ENCODE assay signal across 14 mouse cellular contexts in genomic region chr2:118706436-118706835, GRCm38 (mm10). TPM values are rescaled to one million over a fixed set of nuclear protein-coding genes. Genes with fewer than 3 reads are reported as not detected.
A peak's percentile ranks its signal among the peaks of the same experiment; 100 is the strongest.
DNase-seq lines count a peak whose midpoint lies in the region; ATAC-seq and TF ChIP-seq lines count a peak whose summit lies in the region.
"Had no signal": no experiment of that assay in that cellular context is flagged by ENCODE, and none has a peak within 500 bp of the region (broad histone marks: within the 10 kb centered on the region; RNA-seq: fewer than 3 reads in every experiment).

No protein-coding gene starts in this region.

- no peaks in the 10 kb centered on the region for H3K9me3 ChIP-seq in forebrain, embryonic 14.5 days (replicated peaks; ENCODE audit: control insufficient read depth, low read length)
- H3K9me3 ChIP-seq in forebrain, embryonic 12.5 days: no peaks in the 10 kb centered on the region
- no peaks in the 10 kb centered on the region for H3K9me3 ChIP-seq in heart, postnatal 0 days (replicated peaks; ENCODE audit: control insufficient read depth, low read length)
- H3K9me3 ChIP-seq: neural tube, embryonic 15.5 days had no signal

- 6% methylated on average over 6 of the region's 6 CpGs for WGBS in forebrain, embryonic 14.5 days
- 3% methylated on average over 6 of the region's 6 CpGs for WGBS in forebrain, embryonic 12.5 days
- 19% methylated on average over 6 of the region's 6 CpGs for WGBS in heart, postnatal 0 days

- H3K4me3 ChIP-seq in forebrain, embryonic 14.5 days (ENCODE audit: low read depth, low read length): no peak overlapping the region
- no peak overlapping the region for H3K4me3 ChIP-seq in forebrain, embryonic 12.5 days (replicated peaks)
- no peak overlapping the region for H3K4me3 ChIP-seq in heart, postnatal 0 days (ENCODE audit: low read depth, low read length)
- H3K4me3 ChIP-seq: neural tube, embryonic 15.5 days had no signal

- no peak for ATAC-seq in forebrain, embryonic 14.5 days
- no peak for ATAC-seq in forebrain, embryonic 12.5 days (ENCODE audit: low FRiP score)
- peak; percentile 18; the same call in 1 of the 2 replicates for ATAC-seq in heart, postnatal 0 days (ENCODE audit: insufficient read depth, low read depth)

- H3K27ac ChIP-seq in forebrain, embryonic 14.5 days (ENCODE audit: low read depth, low read length): peak overlapping the region; percentile 9; the same call in 1 of the 2 replicates
- no peak overlapping the region for H3K27ac ChIP-seq in forebrain, embryonic 12.5 days
- peak overlapping the region; percentile 46; the same call in 1 of the 2 replicates for H3K27ac ChIP-seq in heart, postnatal 0 days (ENCODE audit: low read depth)
- H3K27ac ChIP-seq: neural tube, embryonic 15.5 days had no signal

- peaks cover 84% of the 10 kb centered on the region for H3K27me3 ChIP-seq in forebrain, embryonic 14.5 days (replicated peaks; ENCODE audit: control insufficient read depth, insufficient read depth, low read length)
- H3K27me3 ChIP-seq in forebrain, embryonic 12.5 days: peaks cover 100% of the 10 kb centered on the region
- peaks cover 50% of the 10 kb centered on the region for H3K27me3 ChIP-seq in heart, postnatal 0 days (ENCODE audit: control insufficient read depth, insufficient read depth, low read length)

- H3K4me1 ChIP-seq in forebrain, embryonic 14.5 days (ENCODE audit: control insufficient read depth, insufficient read depth, low read length): peaks cover 21% of the 10 kb centered on the region
- H3K4me1 ChIP-seq in forebrain, embryonic 12.5 days: peaks cover 46% of the 10 kb centered on the region
- peaks cover 48% of the 10 kb centered on the region for H3K4me1 ChIP-seq in heart, postnatal 0 days (ENCODE audit: control insufficient read depth, insufficient read depth)

- 0 out of 2 replicates have a peak, but pooled peaks have one; percentile 4 for TF ChIP-seq CTCF in heart, postnatal 0 days (IDR thresholded peaks at IDR 0.05; ENCODE audit: low read depth)

- no peak overlapping the region for H3K4me2 ChIP-seq in forebrain, embryonic 14.5 days (ENCODE audit: low read length)
- H3K4me2 ChIP-seq in forebrain, embryonic 12.5 days: no peak overlapping the region
- H3K4me2 ChIP-seq in heart, postnatal 0 days (ENCODE audit: low read depth, low read length): no peak overlapping the region
- H3K4me2 ChIP-seq: liver, embryonic 11.5 days; neural tube, embryonic 15.5 days had no signal

- no peak overlapping the region for H3K9ac ChIP-seq in forebrain, embryonic 14.5 days (ENCODE audit: low read length)
- H3K9ac ChIP-seq in forebrain, embryonic 12.5 days: no peak overlapping the region
- H3K9ac ChIP-seq in heart, postnatal 0 days (replicated peaks; ENCODE audit: low read depth, low read length): no peak overlapping the region
- H3K9ac ChIP-seq: neural tube, embryonic 15.5 days had no signal

- DNase-seq in forebrain, embryonic 14.5 days (ENCODE audit: low spot score): no peak
- peak; percentile 74 for DNase-seq in heart, postnatal 0 days (ENCODE audit: low spot score)
- DNase-seq in heart, adult 18-20 months: no peak
- peak; percentile 36 for DNase-seq in right cerebral cortex, postnatal 14 days
- DNase-seq in right cerebral cortex, postnatal 4 days: no peak
- peak; percentile 65 for DNase-seq in telencephalon, adult 2 months (ENCODE audit: low read depth, low spot score)
- no peak for DNase-seq in adrenal gland, adult 8-10 months
- DNase-seq: cerebellum, adult 9-11 months; kidney, postnatal 14 days; layer of hippocampus, postnatal 36 days had no signal

- no peaks in the 10 kb centered on the region for H3K36me3 ChIP-seq in forebrain, embryonic 14.5 days (ENCODE audit: control insufficient read depth, insufficient read depth, low read length)
- H3K36me3 ChIP-seq in forebrain, embryonic 12.5 days (replicated peaks): no peaks in the 10 kb centered on the region
- no peaks in the 10 kb centered on the region for H3K36me3 ChIP-seq in heart, postnatal 0 days (replicated peaks; ENCODE audit: control insufficient read depth, insufficient read depth, low read length)
- H3K36me3 ChIP-seq: neural tube, embryonic 15.5 days had no signal

- TF ChIP-seq EP300 in heart, postnatal 0 days (IDR thresholded peaks at IDR 0.05; ENCODE audit: low read depth): no peak

RNA-seq across cellular contexts. Expression of gene Ankrd63, which starts 2.7 kb away (rescaled TPM):
- polyA plus RNA-seq in forebrain, embryonic 14.5 days (2014; fragmentation: Nextera tagmentation; extraction: Ambion mirVana): 0.28 and 0.41 TPM in 2 replicates
- polyA plus RNA-seq in forebrain, embryonic 12.5 days (2016; fragmentation: Nextera tagmentation; extraction: Ambion mirVana): 0.04 and 0.08 TPM in 2 replicates
- 7.6 and 14.3 TPM in 2 replicates for total RNA-seq in heart, postnatal 0 days (2014; rRNA removed; ENCODE audit: low replicate concordance)
- 1.6 and 2.0 TPM in 2 replicates for polyA plus RNA-seq in heart, postnatal 0 days (2015; fragmentation: Nextera tagmentation; extraction: Ambion mirVana)
- 1 to 10 TPM; 1.1 to 1.3 TPM for total RNA-seq in heart, adult 18-20 months (2021)
- under 1 TPM; 0.11 to 0.84 (median 0.36) TPM for total RNA-seq in adrenal gland, adult 8-10 months (2022)
- polyA plus RNA-seq: liver, embryonic 11.5 days; midbrain, postnatal 0 days; neural tube, embryonic 15.5 days had no signal

RNA-seq across cellular contexts. Expression of gene Plcb2, which starts 21.8 kb away (rescaled TPM):
- 0.48 and 0.57 TPM in 2 replicates for polyA plus RNA-seq in forebrain, embryonic 14.5 days (2014; fragmentation: Nextera tagmentation; extraction: Ambion mirVana)
- 0.19 and 0.36 TPM in 2 replicates for polyA plus RNA-seq in forebrain, embryonic 12.5 days (2016; fragmentation: Nextera tagmentation; extraction: Ambion mirVana)
- total RNA-seq in heart, postnatal 0 days (2014; rRNA removed; ENCODE audit: low replicate concordance): 1.6 and 7.6 TPM in 2 replicates
- 2.0 and 2.6 TPM in 2 replicates for polyA plus RNA-seq in heart, postnatal 0 days (2015; fragmentation: Nextera tagmentation; extraction: Ambion mirVana)
- total RNA-seq in heart, adult 18-20 months (2021): 1 to 10 TPM; 1.4 to 2.6 TPM
- 1 to 10 TPM; 2.0 to 4.1 (median 3.0) TPM for total RNA-seq in adrenal gland, adult 8-10 months (2022)

RNA-seq across cellular contexts. Expression of gene Inafm2, which starts 39.1 kb away (rescaled TPM):
- 32.1 and 33.7 TPM in 2 replicates for polyA plus RNA-seq in forebrain, embryonic 14.5 days (2014; fragmentation: Nextera tagmentation; extraction: Ambion mirVana)
- polyA plus RNA-seq in forebrain, embryonic 12.5 days (2016; fragmentation: Nextera tagmentation; extraction: Ambion mirVana): 22.3 and 24.4 TPM in 2 replicates
- total RNA-seq in heart, postnatal 0 days (2014; rRNA removed; ENCODE audit: low replicate concordance): 39.4 and 44.2 TPM in 2 replicates
- polyA plus RNA-seq in heart, postnatal 0 days (2015; fragmentation: Nextera tagmentation; extraction: Ambion mirVana): 39.9 and 48.4 TPM in 2 replicates
- total RNA-seq in heart, adult 18-20 months (2021): 10 to 100 TPM; 31.3 to 35.1 TPM
- total RNA-seq in adrenal gland, adult 8-10 months (2022): 10 to 100 TPM; 36.3 to 48.6 (median 39.9) TPM

RNA-seq across cellular contexts. Expression of gene Pak6, which starts 43.3 kb away (rescaled TPM):
- polyA plus RNA-seq in forebrain, embryonic 14.5 days (2014; fragmentation: Nextera tagmentation; extraction: Ambion mirVana): 14.0 and 18.7 TPM in 2 replicates
- 4.4 and 6.5 TPM in 2 replicates for polyA plus RNA-seq in forebrain, embryonic 12.5 days (2016; fragmentation: Nextera tagmentation; extraction: Ambion mirVana)
- 16.8 and 17.0 TPM in 2 replicates for total RNA-seq in heart, postnatal 0 days (2014; rRNA removed; ENCODE audit: low replicate concordance)
- polyA plus RNA-seq in heart, postnatal 0 days (2015; fragmentation: Nextera tagmentation; extraction: Ambion mirVana): 7.9 and 9.0 TPM in 2 replicates
- 1 to 10 TPM; 9.0 to 9.3 TPM for total RNA-seq in heart, adult 18-20 months (2021)
- 10 to 100 TPM; 27.0 to 35.6 (median 28.7) TPM for total RNA-seq in adrenal gland, adult 8-10 months (2022)

RNA-seq across cellular contexts. Expression of gene Ccdc9b, which starts 56.0 kb away (rescaled TPM):
- polyA plus RNA-seq in forebrain, embryonic 14.5 days (2014; fragmentation: Nextera tagmentation; extraction: Ambion mirVana): 1.0 and 1.2 TPM in 2 replicates
- 2.8 TPM in 2 replicates for polyA plus RNA-seq in forebrain, embryonic 12.5 days (2016; fragmentation: Nextera tagmentation; extraction: Ambion mirVana)
- total RNA-seq in heart, postnatal 0 days (2014; rRNA removed; ENCODE audit: low replicate concordance): 5.7 and 6.8 TPM in 2 replicates
- 3.3 and 3.4 TPM in 2 replicates for polyA plus RNA-seq in heart, postnatal 0 days (2015; fragmentation: Nextera tagmentation; extraction: Ambion mirVana)
- total RNA-seq in heart, adult 18-20 months (2021): 10 to 100 TPM; 20.8 to 25.7 TPM
- 10 to 100 TPM in 2 of 4 experiments, 1 to 10 TPM in 2; 5.3 to 18.8 (median 11.2) TPM for total RNA-seq in adrenal gland, adult 8-10 months (2022)

Comparison
In these comparisons a context has a peak if more than half of its experiments do, and no peak if none do; other contexts are left out.
1. DNase-seq: peak in heart, postnatal 0 days (single experiment), right cerebral cortex, postnatal 14 days (single experiment) and telencephalon, adult 2 months (single experiment); none in forebrain, embryonic 14.5 days (single experiment), heart, adult 18-20 months (0 of 2), right cerebral cortex, postnatal 4 days (single experiment) and adrenal gland, adult 8-10 months (single experiment).